Mouse (Mus musculus) mouse embryonic stem cell (cell line): ENCODE results near the gene Pkm.

Source experiments
- in situ Hi-C, 2 experiments: fragments of 300-500 bp; cut with MboI; formaldehyde crosslinking; loops; 1 replicate in 1 of 2; 3 replicates in 1 of 2; pipeline ENCODE4 v1.14.3; 2019 to 2020; ENCODE audit warnings: low sequenced_read_pairs in 2 of 2, low pct_unique_long_range_greater_than_20kb in 1 of 2, mixed read lengths in 1 of 2; ENCODE audit not compliant: unreplicated experiment in 1 of 2

Pkm gene

DNA sequence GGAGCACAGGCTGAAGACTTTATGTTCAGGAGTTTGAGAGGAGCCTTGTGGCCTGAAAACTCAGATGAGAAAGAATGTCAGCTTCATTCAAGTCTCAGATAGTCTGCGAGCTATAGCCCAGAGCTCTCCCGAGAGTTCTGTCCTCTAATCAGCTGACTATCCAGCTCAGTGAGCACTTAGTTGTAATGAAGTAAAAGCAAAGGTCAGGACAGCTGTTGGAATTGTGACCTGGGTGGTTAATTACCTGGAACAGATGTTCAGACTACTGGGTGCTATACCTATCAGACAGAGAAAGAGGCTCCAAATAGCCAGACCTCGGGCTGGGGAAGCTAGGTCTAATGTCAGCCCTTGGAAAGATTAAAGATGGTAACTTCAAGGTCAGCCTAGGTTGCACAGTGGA lies 7.8 kb downstream of the Pkm start:
- in situ Hi-C loops = no loop called here

- in situ Hi-C loops = no loop called here
These were observed 8.6 kb downstream of the Pkm start for GRCm38 (mm10) chr9:59664664-59665256.

- in situ Hi-C loops = no loop called here
These were observed 9.8 kb downstream of the Pkm start for GRCm38 (mm10) chr9:59666016-59666415.

GRCm38 (mm10) chr9:59666813-59667212 lies 10.6 kb downstream of the Pkm start:
- in situ Hi-C loops = no loop called here

DNA sequence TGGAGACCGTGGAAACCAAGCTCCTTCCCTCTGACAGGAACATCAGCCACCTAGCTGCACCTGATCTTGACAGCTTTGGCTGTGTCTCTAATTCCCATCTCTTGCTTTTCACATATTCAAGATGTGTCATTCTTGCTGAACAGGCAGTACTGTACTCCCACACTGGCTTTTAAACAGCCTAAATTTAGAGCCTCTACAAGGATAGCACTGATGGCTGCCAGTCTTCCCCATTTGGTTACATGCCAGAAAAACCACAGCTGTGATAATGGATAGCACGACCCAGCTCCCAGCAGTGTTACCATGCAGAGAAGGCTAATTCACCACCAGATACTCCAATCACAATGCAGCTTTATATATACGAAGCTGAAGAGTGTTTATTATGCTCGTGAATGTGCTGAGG lies 11.1 kb downstream of the Pkm start:
- in situ Hi-C loops = no loop called here

GRCm38 (mm10) chr9:59667904-59668303 lies 11.7 kb downstream of the Pkm start:
- in situ Hi-C loops = no loop called here

DNA sequence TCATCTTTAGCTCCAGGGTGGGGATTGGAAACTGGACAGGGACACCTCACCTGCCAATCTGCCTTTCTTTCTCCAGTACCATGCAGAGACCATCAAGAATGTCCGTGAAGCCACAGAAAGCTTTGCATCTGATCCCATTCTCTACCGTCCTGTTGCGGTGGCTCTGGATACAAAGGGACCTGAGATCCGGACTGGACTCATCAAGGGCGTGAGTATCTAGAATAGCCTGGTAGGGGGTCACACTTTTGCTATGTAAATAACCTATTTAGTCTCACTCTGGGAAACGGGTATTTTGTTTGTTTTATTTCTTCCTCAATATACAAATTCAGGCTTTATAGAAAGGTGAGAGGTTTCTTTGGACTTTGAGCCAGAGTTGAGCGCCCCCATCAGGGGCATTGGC lies 12.3 kb downstream of the Pkm start:
- in situ Hi-C loops = no loop called here

- in situ Hi-C loops = no loop called here
These were observed 13.0 kb downstream of the Pkm start for GRCm38 (mm10) chr9:59669172-59669571.

- in situ Hi-C loops = no loop called here
These were observed 16.2 kb downstream of the Pkm start for GRCm38 (mm10) chr9:59672195-59672894.

GRCm38 (mm10) chr9:59673427-59673826 lies 17.3 kb downstream of the Pkm start:
- in situ Hi-C loops = no loop called here

- in situ Hi-C loops = no loop called here
These were observed 19.4 kb downstream of the Pkm start for GRCm38 (mm10) chr9:59675598-59675997.

DNA sequence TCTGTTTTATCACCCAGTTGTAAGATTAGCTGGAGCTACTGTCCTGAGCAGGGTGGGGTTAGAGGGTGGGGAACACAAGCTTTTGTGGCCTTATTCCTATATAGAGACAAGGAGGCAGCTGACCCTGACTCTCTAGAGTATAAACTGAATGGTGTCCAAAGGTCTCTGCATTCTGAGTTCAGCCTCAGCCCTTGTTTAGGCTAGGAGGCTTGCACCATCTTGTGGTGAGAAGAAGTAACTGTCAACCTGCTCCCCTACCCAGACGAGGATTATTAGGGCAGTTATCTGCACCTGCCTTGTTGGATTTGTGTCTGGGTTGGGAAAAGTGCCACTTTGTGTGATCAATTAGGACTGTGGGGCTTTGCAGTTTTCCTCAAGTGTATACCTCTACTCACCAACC lies 22.1 kb downstream of the Pkm start:
- in situ Hi-C loops = no loop called here

DNA sequence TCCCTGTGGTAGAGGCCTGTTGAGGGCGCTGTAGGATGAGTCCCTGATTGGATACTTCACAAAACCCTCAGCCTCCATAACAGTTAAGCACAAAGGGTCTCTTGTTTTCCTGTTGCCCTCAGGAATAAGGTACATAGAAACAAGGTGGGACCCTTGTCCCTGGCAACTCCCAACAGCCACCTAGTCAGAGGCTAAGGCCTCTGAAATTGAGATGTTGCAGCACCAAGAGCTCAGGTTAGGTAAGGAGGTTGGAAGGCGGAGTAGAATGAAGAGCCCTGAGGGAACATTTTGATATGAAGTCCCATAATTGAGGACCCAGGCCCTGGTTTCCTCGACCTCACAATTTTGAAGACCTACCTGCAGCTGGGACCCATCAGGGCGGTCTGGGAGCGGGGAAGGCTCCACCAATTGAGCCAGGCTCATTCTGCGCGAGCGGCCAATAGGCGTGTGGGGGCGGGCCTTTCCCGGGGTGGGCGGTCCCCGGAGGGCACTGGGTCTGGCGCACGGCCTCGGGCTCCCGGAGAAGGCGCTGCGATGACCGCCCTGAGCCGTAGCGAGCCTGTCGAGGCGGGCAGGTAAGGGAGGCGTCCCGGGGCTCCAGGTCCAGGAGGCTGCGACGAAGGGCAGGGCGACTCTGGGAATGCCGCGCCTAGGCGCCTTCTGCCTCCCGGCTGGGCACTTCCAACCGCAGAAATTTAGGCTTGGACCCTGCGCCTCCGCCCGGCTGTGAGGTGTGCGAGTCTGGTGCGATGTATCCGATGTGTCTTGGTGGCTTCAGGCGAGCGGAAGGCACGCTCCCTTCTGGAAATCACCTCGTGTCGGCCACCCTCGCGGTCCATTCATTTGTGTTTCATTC lies 23.7 kb downstream of the Pkm start, which contains the start of gene Gramd2:
Gene Gramd2, plus strand, starts transcription at position 467 of the 856 bp plus-strand sequence.
- in situ Hi-C loops = no loop called here

DNA sequence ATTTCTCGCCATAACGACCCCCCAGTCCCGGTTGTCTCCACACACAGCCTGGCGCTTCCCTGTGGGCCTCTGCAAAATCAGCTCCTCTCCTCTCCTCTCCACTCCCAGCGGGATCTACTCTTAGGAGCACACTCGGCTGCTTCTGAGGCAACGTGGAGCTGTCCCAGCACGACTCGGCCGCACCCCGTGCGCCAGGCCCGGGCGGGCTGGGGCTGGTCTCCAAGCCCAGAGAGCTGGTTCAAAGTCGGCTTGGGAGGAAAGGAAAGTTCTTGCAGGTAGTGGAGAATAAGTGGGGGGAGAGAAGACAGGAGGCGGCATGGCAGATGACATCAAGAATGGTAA lies 24.3 kb downstream of the Pkm start:
- in situ Hi-C loops = no loop called here

GRCm38 (mm10) chr9:59684020-59684419 lies 27.9 kb downstream of the Pkm start:
- in situ Hi-C loops = no loop called here

DNA sequence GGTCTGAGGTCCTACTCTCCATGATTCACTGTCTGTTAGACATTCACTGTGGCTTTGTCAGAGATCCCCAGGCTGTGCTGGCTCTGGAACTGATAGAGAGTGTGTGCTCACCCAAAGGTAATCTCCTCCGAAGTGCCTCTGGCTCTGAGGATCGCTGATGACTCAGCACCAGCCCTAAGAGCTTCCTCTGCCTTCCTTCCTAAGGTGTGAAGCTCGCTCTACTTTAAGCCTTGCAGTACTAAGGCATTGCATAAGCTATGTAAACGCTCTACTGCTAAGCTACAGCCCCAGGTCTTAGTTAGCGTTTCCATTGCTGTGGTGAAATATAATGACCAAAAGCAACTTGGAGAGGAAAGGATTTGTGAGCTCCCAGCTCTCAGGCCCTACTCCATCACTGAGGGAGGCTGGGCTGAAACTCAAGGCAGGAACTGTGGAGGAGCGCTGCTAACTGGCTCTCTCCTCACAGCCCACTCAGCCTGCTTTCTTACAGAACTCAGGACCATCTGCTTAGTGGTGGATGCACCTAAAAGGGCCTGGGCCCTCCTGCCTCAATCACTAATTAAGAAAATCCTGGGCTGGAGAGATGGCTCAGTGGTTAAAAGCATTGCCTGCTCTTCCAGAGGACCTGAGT lies 31.4 kb downstream of the Pkm start:
- in situ Hi-C loops = no loop called here

- in situ Hi-C loops = no loop called here
These were observed 35.5 kb downstream of the Pkm start for GRCm38 (mm10) chr9:59691635-59692094.

GRCm38 (mm10) chr9:59692145-59692544 lies 36.0 kb downstream of the Pkm start:
- in situ Hi-C loops = no loop called here
